Mouse (Mus musculus) subcutaneous adipose tissue, adult 2 months (tissue): Measurements from ENCODE around the gene Gpr139. TPM values are rescaled to one million over a fixed set of nuclear protein-coding genes. Genes with fewer than 3 reads are reported as not detected.

Experiments
- polyA plus RNA-seq: library from polyadenylated mRNA; depleted of rRNA; stranded (reverse); fragments of >200 nt; gene quantifications from 2 replicates; pipeline ENCODE4 v1.2.3, GENCODE M21; 2012; ENCODE audit warnings: low replicate concordance; rRNA removed

The Gpr139 gene
- polyA plus RNA-seq = not detected in 2 replicates

GRCm38 (mm10) chr7:119184341-119185143 lies at the start of gene Gpr139:
Gpr139 (minus strand) TSS chr7:119184603.

Other genes with a start within 250 kb of the Gpr139 start
- 57.7 and 104 TPM in 2 replicates for gene Gprc5b, start 189.4 kb downstream of the Gpr139 start, polyA plus RNA-seq